Mouse (Mus musculus): ENCODE data around the gene Myct1. TPM values are rescaled to one million over a fixed set of nuclear protein-coding genes. Genes with fewer than 3 reads are reported as not detected.

The Myct1 gene
- polyA plus RNA-seq, 1 experiment from 2014 or later = 1.5 TPM

- H3K9me3 ChIP-seq = no peaks in the 10 kb centered on the region; the same call in 1 of the 2 replicates
- no peaks in the 10 kb centered on the region for H3K27me3 ChIP-seq (ENCODE audit: insufficient read depth, poor library complexity, severe bottlenecking)
- H3K4me3 ChIP-seq = no peak overlapping the region
- H3K4me1 ChIP-seq (replicated peaks) = no peaks in the 10 kb centered on the region
- no peaks in the 10 kb centered on the region for H3K36me3 ChIP-seq
- H3K27ac ChIP-seq = no peak overlapping the region
- no peak for DNase-seq (ENCODE audit: low spot score)
- WGBS = 62% methylated on average over 2 of the region's 2 CpGs
These were observed 20.2 kb upstream of the Myct1 start for GRCm38 (mm10) chr10:5573328-5573727.

- Histone ChIP-seq H3K27ac (no peak overlapping the region), H3K27me3 (ENCODE audit: insufficient read depth, poor library complexity, severe bottlenecking) (no peaks in the 10 kb centered on the region), H3K9me3 (no peaks in the 10 kb centered on the region), H3K4me3 (no peak overlapping the region), H3K36me3 (no peaks in the 10 kb centered on the region), H3K4me1 (replicated peaks) (no peaks in the 10 kb centered on the region)
- no peak for DNase-seq (ENCODE audit: low spot score)
- WGBS = 88% methylated on average over 2 of the region's 2 CpGs
These were observed 2.5 kb upstream of the Myct1 start for GRCm38 (mm10) chr10:5591061-5591460.

GRCm38 (mm10) chr10:5591996-5592395, 1.6 kb upstream of the Myct1 start:
- Histone ChIP-seq H3K4me3 (no peak overlapping the region), H3K4me1 (replicated peaks) (no peaks in the 10 kb centered on the region), H3K27ac (no peak overlapping the region), H3K9me3 (no peaks in the 10 kb centered on the region), H3K36me3 (no peaks in the 10 kb centered on the region), H3K27me3 (ENCODE audit: insufficient read depth, poor library complexity, severe bottlenecking) (no peaks in the 10 kb centered on the region)
- DNase-seq (ENCODE audit: low spot score) = no peak
- WGBS = 83% methylated on average over 4 of the region's 4 CpGs

- no peaks in the 10 kb centered on the region for H3K36me3 ChIP-seq
- H3K4me3 ChIP-seq = no peak overlapping the region
- H3K4me1 ChIP-seq (replicated peaks) = no peaks in the 10 kb centered on the region
- 75% methylated on average over 5 of the region's 5 CpGs for WGBS
- DNase-seq (ENCODE audit: low spot score) = no peak
- no peak overlapping the region for H3K27ac ChIP-seq
- no peaks in the 10 kb centered on the region for H3K9me3 ChIP-seq
- H3K27me3 ChIP-seq (ENCODE audit: insufficient read depth, poor library complexity, severe bottlenecking) = no peaks in the 10 kb centered on the region
These were observed 882 bp downstream of the Myct1 start for GRCm38 (mm10) chr10:5594457-5594856.

- Histone ChIP-seq H3K4me1 (replicated peaks) (no peaks in the 10 kb centered on the region), H3K4me3 (no peak overlapping the region), H3K27ac (no peak overlapping the region), H3K27me3 (ENCODE audit: insufficient read depth, poor library complexity, severe bottlenecking) (no peaks in the 10 kb centered on the region), H3K9me3 (no peaks in the 10 kb centered on the region), H3K36me3 (no peaks in the 10 kb centered on the region)
- no peak for DNase-seq (ENCODE audit: low spot score)
- WGBS = 82% methylated on average over 6 of the region's 6 CpGs
These were observed 3.0 kb downstream of the Myct1 start for GRCm38 (mm10) chr10:5596559-5596958.

- no peaks in the 10 kb centered on the region for H3K27me3 ChIP-seq (ENCODE audit: insufficient read depth, poor library complexity, severe bottlenecking)
- peak; percentile 51 for DNase-seq (ENCODE audit: low spot score)
- no peak overlapping the region for H3K27ac ChIP-seq
- no peaks in the 10 kb centered on the region for H3K36me3 ChIP-seq
- no peaks in the 10 kb centered on the region for H3K9me3 ChIP-seq
- H3K4me3 ChIP-seq = no peak overlapping the region
- 23% methylated on average over 7 of the region's 7 CpGs for WGBS
- no peaks in the 10 kb centered on the region for H3K4me1 ChIP-seq (replicated peaks)
These were observed 6.5 kb downstream of the Myct1 start for GRCm38 (mm10) chr10:5600123-5600522.

- Histone ChIP-seq H3K27me3 (ENCODE audit: insufficient read depth, poor library complexity, severe bottlenecking) (no peaks in the 10 kb centered on the region), H3K36me3 (no peaks in the 10 kb centered on the region), H3K4me3 (no peak overlapping the region), H3K9me3 (no peaks in the 10 kb centered on the region), H3K27ac (no peak overlapping the region), H3K4me1 (replicated peaks) (no peaks in the 10 kb centered on the region)
- 91% methylated on average over 10 of the region's 10 CpGs for WGBS
- no peak for DNase-seq (ENCODE audit: low spot score)
These were observed 9.9 kb downstream of the Myct1 start for GRCm38 (mm10) chr10:5603512-5603911.

- DNase-seq (ENCODE audit: low spot score) = no peak
- H3K9me3 ChIP-seq = no peaks in the 10 kb centered on the region
- H3K36me3 ChIP-seq = no peaks in the 10 kb centered on the region
- H3K27ac ChIP-seq = no peak overlapping the region
- 90% methylated on average over 13 of the region's 13 CpGs for WGBS
- no peak overlapping the region for H3K4me3 ChIP-seq
- H3K27me3 ChIP-seq (ENCODE audit: insufficient read depth, poor library complexity, severe bottlenecking) = no peaks in the 10 kb centered on the region
- no peaks in the 10 kb centered on the region for H3K4me1 ChIP-seq (replicated peaks)
These were observed 10.8 kb downstream of the Myct1 start for GRCm38 (mm10) chr10:5604371-5604770.

- Histone ChIP-seq H3K27ac (no peak overlapping the region), H3K4me1 (replicated peaks) (no peaks in the 10 kb centered on the region), H3K9me3 (no peaks in the 10 kb centered on the region), H3K4me3 (no peak overlapping the region), H3K27me3 (ENCODE audit: insufficient read depth, poor library complexity, severe bottlenecking) (no peaks in the 10 kb centered on the region), H3K36me3 (no peaks in the 10 kb centered on the region)
- no peak for DNase-seq (ENCODE audit: low spot score)
- 87% methylated on average over 3 of the region's 3 CpGs for WGBS
These were observed 15.3 kb downstream of the Myct1 start for GRCm38 (mm10) chr10:5608874-5609273.

- 78% methylated on average over 13 of the region's 13 CpGs for WGBS
- H3K36me3 ChIP-seq = no peaks in the 10 kb centered on the region
- DNase-seq (ENCODE audit: low spot score) = no peak
- H3K27me3 ChIP-seq (ENCODE audit: insufficient read depth, poor library complexity, severe bottlenecking) = no peaks in the 10 kb centered on the region
- no peak overlapping the region for H3K27ac ChIP-seq
- no peak overlapping the region for H3K4me3 ChIP-seq
- no peaks in the 10 kb centered on the region for H3K4me1 ChIP-seq (replicated peaks)
- H3K9me3 ChIP-seq = no peaks in the 10 kb centered on the region
These were observed 21.8 kb downstream of the Myct1 start for GRCm38 (mm10) chr10:5615186-5616040.

GRCm38 (mm10) chr10:5626268-5626667, 32.7 kb downstream of the Myct1 start:
- WGBS = 80% methylated on average over 5 of the region's 5 CpGs
- H3K9me3 ChIP-seq = no peaks in the 10 kb centered on the region
- DNase-seq (ENCODE audit: low spot score) = no peak
- no peaks in the 10 kb centered on the region for H3K27me3 ChIP-seq (ENCODE audit: insufficient read depth, poor library complexity, severe bottlenecking)
- no peaks in the 10 kb centered on the region for H3K4me1 ChIP-seq (replicated peaks)
- no peaks in the 10 kb centered on the region for H3K36me3 ChIP-seq
- no peak overlapping the region for H3K27ac ChIP-seq
- H3K4me3 ChIP-seq = no peak overlapping the region

- Histone ChIP-seq H3K4me3 (no peak overlapping the region), H3K27ac (no peak overlapping the region), H3K9me3 (no peaks in the 10 kb centered on the region), H3K27me3 (ENCODE audit: insufficient read depth, poor library complexity, severe bottlenecking) (no peaks in the 10 kb centered on the region), H3K4me1 (replicated peaks) (no peaks in the 10 kb centered on the region), H3K36me3 (no peaks in the 10 kb centered on the region)
- no peak for DNase-seq (ENCODE audit: low spot score)
- 80% methylated on average over 4 of the region's 4 CpGs for WGBS
These were observed 40.2 kb downstream of the Myct1 start for GRCm38 (mm10) chr10:5633672-5634200.

- H3K9me3 ChIP-seq = no peaks in the 10 kb centered on the region
- no peaks in the 10 kb centered on the region for H3K4me1 ChIP-seq (replicated peaks)
- no peak overlapping the region for H3K27ac ChIP-seq
- H3K36me3 ChIP-seq = no peaks in the 10 kb centered on the region
- no peak for DNase-seq (ENCODE audit: low spot score)
- no peak overlapping the region for H3K4me3 ChIP-seq
- H3K27me3 ChIP-seq (ENCODE audit: insufficient read depth, poor library complexity, severe bottlenecking) = no peaks in the 10 kb centered on the region
- 35% methylated on average over 1 of the region's 1 CpGs for WGBS
These were observed 40.8 kb downstream of the Myct1 start for GRCm38 (mm10) chr10:5634336-5634735.
